Mouse (Mus musculus) hindbrain, embryonic 14.5 days (tissue): Measurements from ENCODE around the gene Aftph. TPM values are rescaled to one million over a fixed set of nuclear protein-coding genes. Genes with fewer than 3 reads are reported as not detected.
"Not testable (repeated sequence)": the region's sequence is repeated elsewhere in the genome, so short reads cannot be mapped to it uniquely, and the experiment has no call there.

ENCODE experiments used
- ATAC-seq: fragments of 200-750 bp; cut with Nextera tagmentation; 2 replicates; pipeline ENCODE4 v1.8.0; 2017; ENCODE audit warnings: moderate number of reproducible peaks, mild to moderate bottlenecking, moderate TSS enrichment, moderate library complexity; ENCODE audit not compliant: low FRiP score
- DNase-seq: peaks from one replicate; pipeline ENCODE4 v3.0.0-alpha.2; 2015; ENCODE audit warnings: low spot score
- H3K27ac ChIP-seq: fragments of 300-500 bp; sonication (generic); 2 replicates; pipeline ENCODE4 v1.5.1; 2014; ENCODE audit warnings: mild to moderate bottlenecking, moderate library complexity
- H3K27me3 ChIP-seq: fragments of 300-500 bp; sonication (generic); 2 replicates; pipeline ENCODE4 v1.6.1; 2014; ENCODE audit warnings: mild to moderate bottlenecking, low read length, mixed read lengths; ENCODE audit not compliant: control insufficient read depth, insufficient read depth
- H3K36me3 ChIP-seq: fragments of 300-500 bp; sonication (generic); replicated peaks from 2 replicates; pipeline ENCODE4 v1.6.1; 2014; ENCODE audit not compliant: control insufficient read depth, insufficient read depth
- H3K4me1 ChIP-seq: fragments of 300-500 bp; sonication (generic); replicated peaks from 2 replicates; pipeline ENCODE4 v1.6.1; 2014; ENCODE audit warnings: antibody characterized with exemption, low read length, mixed read lengths; ENCODE audit not compliant: control insufficient read depth, insufficient read depth
- H3K4me2 ChIP-seq: fragments of 300-500 bp; sonication (generic); replicated peaks from 2 replicates; pipeline ENCODE4 v1.6.1; 2014; ENCODE audit warnings: mild to moderate bottlenecking, moderate library complexity
- H3K4me3 ChIP-seq: fragments of 300-500 bp; sonication (generic); replicated peaks from 2 replicates; pipeline ENCODE4 v1.5.1; 2014; ENCODE audit warnings: mild to moderate bottlenecking, low read length
- H3K9ac ChIP-seq: fragments of 300-500 bp; sonication (generic); 2 replicates; pipeline ENCODE4 v1.6.1; 2014
- H3K9me3 ChIP-seq: fragments of 300-500 bp; sonication (generic); 2 replicates; pipeline ENCODE4 v1.6.1; 2016; ENCODE audit warnings: low read length; ENCODE audit not compliant: control insufficient read depth
- WGBS: fragments of 180-500 bp; shearing (Covaris S2); extraction: QIAGEN DNeasy Blood & Tissue Kit; methylation state at CpG from one replicate; pipeline ENCODE4 v1.1.7; 2014; 5-methylcytosine and 5-hydroxymethylcytosine counted together
- polyA plus RNA-seq: library from polyadenylated mRNA; unstranded; fragments of >200 nt; fragmentation: Nextera tagmentation; extraction: Ambion mirVana; gene quantifications from 2 replicates; pipeline ENCODE4 v1.2.1, GENCODE M21; 2014

Aftph gene
- polyA plus RNA-seq, 1 experiment from 2014 or later: 38.2 TPM

DNA sequence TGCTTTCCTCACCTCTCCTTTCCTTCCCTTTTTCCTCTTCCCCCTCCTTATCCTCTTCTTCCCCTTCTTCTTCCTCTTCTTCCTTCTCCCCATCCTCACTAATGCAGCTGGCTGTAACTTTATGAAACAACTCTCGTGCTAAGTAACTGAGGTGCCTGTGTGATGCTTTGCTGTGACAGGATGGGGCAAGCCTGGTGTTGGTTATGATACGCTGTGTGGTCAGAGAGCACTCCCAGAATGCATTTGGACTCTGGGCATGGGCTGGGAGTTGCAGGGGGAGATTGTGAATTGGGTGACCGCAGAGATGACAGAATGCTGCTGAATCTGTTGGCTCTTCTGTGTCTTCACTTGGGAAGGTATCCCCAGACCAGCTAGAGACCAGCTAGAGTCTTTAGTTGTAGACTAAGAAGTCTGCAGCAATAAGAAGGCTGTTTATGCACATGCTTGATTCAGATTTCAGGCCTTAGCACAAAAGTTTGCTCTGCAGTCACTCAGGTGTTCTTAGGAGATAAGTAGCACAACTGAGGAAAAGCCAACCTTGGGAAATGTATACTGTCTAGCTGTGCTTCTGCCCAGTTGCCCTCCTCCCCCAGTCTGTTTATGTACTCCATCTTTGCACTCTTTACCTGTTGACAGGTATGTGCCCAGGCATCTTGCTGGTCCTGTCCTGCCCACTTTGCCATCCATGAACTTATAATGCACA, 37.6 kb upstream of the Aftph start:
- Histone ChIP-seq H3K27ac (no peak overlapping the region), H3K36me3 (no peaks in the 10 kb centered on the region), H3K9me3 (no peaks in the 10 kb centered on the region), H3K27me3 (no peaks in the 10 kb centered on the region), H3K4me3 (no peak overlapping the region), H3K9ac (no peak overlapping the region), H3K4me2 (no peak overlapping the region), H3K4me1 (no peaks in the 10 kb centered on the region)
- WGBS: 93% methylated on average over 3 of the region's 3 CpGs
- DNase-seq (no peak), ATAC-seq (no peak)

GRCm38 (mm10) chr11:20778298-20778697, 36.9 kb upstream of the Aftph start:
- Histone ChIP-seq H3K4me1 (no peaks in the 10 kb centered on the region), H3K9me3 (no peaks in the 10 kb centered on the region), H3K27ac (no peak overlapping the region), H3K4me3 (no peak overlapping the region), H3K9ac (no peak overlapping the region), H3K4me2 (no peak overlapping the region), H3K27me3 (no peaks in the 10 kb centered on the region), H3K36me3 (no peaks in the 10 kb centered on the region)
- DNase-seq: no peak
- 86% methylated on average over 1 of the region's 1 CpGs for WGBS
- ATAC-seq: no peak

DNA sequence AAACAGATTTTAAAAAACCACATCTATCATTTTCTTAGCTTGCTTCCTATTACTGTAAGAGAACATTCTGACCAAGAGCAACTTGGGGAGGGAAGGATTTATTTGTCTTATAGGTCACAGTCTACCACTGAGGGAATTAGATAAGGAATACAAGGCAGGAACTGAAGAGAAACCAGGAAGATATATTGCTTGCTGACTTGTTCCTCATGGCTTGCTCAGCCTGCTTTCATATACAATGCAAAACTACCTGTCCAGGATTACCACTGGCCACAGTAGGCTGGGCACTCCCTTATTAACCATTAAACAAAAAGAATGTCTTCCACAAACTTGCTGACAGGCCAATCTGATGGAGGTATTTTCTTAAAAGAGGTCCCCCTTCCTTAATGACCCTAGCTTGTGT, 35.3 kb upstream of the Aftph start:
- H3K36me3 ChIP-seq: no peaks in the 10 kb centered on the region
- no peak for DNase-seq
- no peak for ATAC-seq
- no peak overlapping the region for H3K4me2 ChIP-seq
- H3K27ac ChIP-seq: no peak overlapping the region
- no peak overlapping the region for H3K4me3 ChIP-seq
- no peaks in the 10 kb centered on the region for H3K4me1 ChIP-seq
- H3K9ac ChIP-seq: no peak overlapping the region
- no peaks in the 10 kb centered on the region for H3K9me3 ChIP-seq
- no peaks in the 10 kb centered on the region for H3K27me3 ChIP-seq

DNA sequence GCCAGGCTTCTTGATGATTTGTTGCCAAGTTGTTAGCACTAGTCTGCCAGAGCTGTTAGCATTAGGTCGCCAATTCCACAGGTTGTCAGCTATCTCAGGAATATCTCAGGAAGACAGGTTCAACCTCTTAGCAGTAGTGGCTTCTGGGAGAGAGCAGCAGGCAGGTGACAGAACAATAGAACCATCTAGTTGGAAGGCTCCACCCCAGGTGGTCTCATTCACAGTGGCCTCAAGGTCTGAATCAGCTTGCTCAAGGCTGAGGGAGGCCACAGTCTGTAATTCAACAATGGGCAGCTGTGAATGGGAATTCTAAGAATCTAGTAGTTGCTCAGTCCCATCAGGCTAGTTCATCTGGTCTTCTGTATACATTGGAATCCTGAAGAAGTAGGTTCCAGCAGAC, 31.3 kb upstream of the Aftph start:
- H3K4me1 ChIP-seq: no peaks in the 10 kb centered on the region
- H3K27ac ChIP-seq: no peak overlapping the region
- no peaks in the 10 kb centered on the region for H3K27me3 ChIP-seq
- H3K36me3 ChIP-seq: no peaks in the 10 kb centered on the region
- ATAC-seq: no peak
- H3K4me3 ChIP-seq: no peak overlapping the region
- no peak overlapping the region for H3K9ac ChIP-seq
- 73% methylated on average over 1 of the region's 1 CpGs for WGBS
- no peak overlapping the region for H3K4me2 ChIP-seq
- no peak for DNase-seq
- H3K9me3 ChIP-seq: no peaks in the 10 kb centered on the region

GRCm38 (mm10) chr11:20771827-20772226, 30.4 kb upstream of the Aftph start:
- WGBS: 85% methylated on average over 9 of the region's 9 CpGs
- not testable (repeated sequence) for H3K36me3 ChIP-seq, H3K4me1 ChIP-seq, H3K27me3 ChIP-seq, H3K27ac ChIP-seq, DNase-seq, H3K9me3 ChIP-seq, ATAC-seq, H3K9ac ChIP-seq, H3K4me3 ChIP-seq, H3K4me2 ChIP-seq

GRCm38 (mm10) chr11:20761984-20762383, 20.6 kb upstream of the Aftph start:
- ATAC-seq, DNase-seq, H3K36me3 ChIP-seq, H3K9me3 ChIP-seq, H3K4me1 ChIP-seq, H3K4me2 ChIP-seq, H3K27me3 ChIP-seq, H3K9ac ChIP-seq, H3K27ac ChIP-seq, H3K4me3 ChIP-seq: not testable (repeated sequence)
- WGBS: 93% methylated on average over 10 of the region's 10 CpGs

- Histone ChIP-seq H3K36me3 (no peaks in the 10 kb centered on the region), H3K27ac (no peak overlapping the region), H3K9me3 (peaks cover 9% of the 10 kb centered on the region; the same call in 1 of the 2 replicates), H3K4me1 (no peaks in the 10 kb centered on the region), H3K27me3 (no peaks in the 10 kb centered on the region), H3K4me3 (no peak overlapping the region), H3K4me2 (no peak overlapping the region), H3K9ac (no peak overlapping the region)
- DNase-seq: no peak
- ATAC-seq: no peak
- WGBS: 84% methylated on average over 2 of the region's 2 CpGs
Observed at GRCm38 (mm10) chr11:20750573-20750972, 9.2 kb upstream of the Aftph start.

- H3K27ac ChIP-seq: no peak overlapping the region
- no peak overlapping the region for H3K9ac ChIP-seq
- no peaks in the 10 kb centered on the region for H3K27me3 ChIP-seq
- no peaks in the 10 kb centered on the region for H3K9me3 ChIP-seq
- DNase-seq: no peak
- no peaks in the 10 kb centered on the region for H3K36me3 ChIP-seq
- ATAC-seq: no peak
- H3K4me2 ChIP-seq: no peak overlapping the region
- H3K4me1 ChIP-seq: peaks cover 8% of the 10 kb centered on the region; the same call in 1 of the 2 replicates
- no peak overlapping the region for H3K4me3 ChIP-seq
Observed at GRCm38 (mm10) chr11:20743353-20743752, 2.0 kb upstream of the Aftph start.

GRCm38 (mm10) chr11:20742361-20742897, 1.0 kb upstream of the Aftph start:
- DNase-seq: peak; percentile 92
- H3K27ac ChIP-seq: peak overlapping the region; percentile 97
- H3K4me2 ChIP-seq: peak overlapping the region; percentile 94
- peak overlapping the region; percentile 77 for H3K9ac ChIP-seq
- no peak for ATAC-seq
- H3K4me3 ChIP-seq: peak overlapping the region; percentile 98
- H3K36me3 ChIP-seq: no peaks in the 10 kb centered on the region
- H3K9me3 ChIP-seq: no peaks in the 10 kb centered on the region
- 0% methylated on average over 9 of the region's 9 CpGs for WGBS
- peaks cover 8% of the 10 kb centered on the region; the same call in 1 of the 2 replicates for H3K4me1 ChIP-seq
- no peaks in the 10 kb centered on the region for H3K27me3 ChIP-seq
